Mouse (Mus musculus): ENCODE data around the gene C87499. TPM values are rescaled to one million over a fixed set of nuclear protein-coding genes. Genes with fewer than 3 reads are reported as not detected.

Gene C87499
- polyA plus RNA-seq, 1 experiment from 2014 or later, result not detected

GRCm38 (mm10) chr4:88603276-88603675 is 30.9 kb downstream of the C87499 start, which contains the start of gene Ifna12:
TSS of gene Ifna12 (minus strand) at chr4:88603376.
- Histone ChIP-seq H3K9me3 (no peaks in the 10 kb centered on the region), H3K36me3 (no peaks in the 10 kb centered on the region), H3K9ac (replicated peaks) (no peak within 1 kb of the TSS), H3K27me3 (no peaks in the 10 kb centered on the region), H3K4me2 (no peak within 1 kb of the TSS), H3K27ac (no peak within 1 kb of the TSS), H3K4me1 (replicated peaks) (no peaks in the 10 kb centered on the region), H3K4me3 (replicated peaks) (no peak within 1 kb of the TSS)
- no peak for ATAC-seq (ENCODE audit: insufficient number of reproducible peaks, insufficient read depth, low FRiP score, low TSS enrichment, low read depth)

GRCm38 (mm10) chr4:88592285-88592684 is 41.9 kb downstream of the C87499 start, which contains the start of gene Ifna9:
TSS of gene Ifna9 (minus strand) at chr4:88592385.
- Histone ChIP-seq H3K27ac (no peak within 1 kb of the TSS), H3K4me3 (replicated peaks) (no peak within 1 kb of the TSS), H3K4me1 (replicated peaks) (no peaks in the 10 kb centered on the region), H3K36me3 (no peaks in the 10 kb centered on the region), H3K27me3 (no peaks in the 10 kb centered on the region), H3K4me2 (no peak within 1 kb of the TSS), H3K9me3 (no peaks in the 10 kb centered on the region), H3K9ac (replicated peaks) (no peak within 1 kb of the TSS)
- 90% methylated on average over 1 of the region's 1 CpGs for whole genome bisulfite sequencing
- ATAC-seq (ENCODE audit: insufficient number of reproducible peaks, insufficient read depth, low FRiP score, low TSS enrichment, low read depth), result no peak

Other genes with a start within 250 kb of the C87499 start
- gene Hacd4, start 195.5 kb downstream of the C87499 start, polyA plus RNA-seq (2016; fragmentation: Nextera tagmentation; extraction: Ambion mirVana), result 3.7 and 3.8 TPM in 2 replicates
- not detected in 2 replicates for gene Ifnb1, start 111.6 kb downstream of the C87499 start, polyA plus RNA-seq (2016; fragmentation: Nextera tagmentation; extraction: Ambion mirVana)
- not detected in 2 replicates for gene Ifna15, start 76.2 kb downstream of the C87499 start, polyA plus RNA-seq (2016; fragmentation: Nextera tagmentation; extraction: Ambion mirVana)
- gene Ifna14, start 62.6 kb downstream of the C87499 start, polyA plus RNA-seq (2016; fragmentation: Nextera tagmentation; extraction: Ambion mirVana), result not detected in 2 replicates
- not detected in 2 replicates for gene Ifna9, start 42.0 kb downstream of the C87499 start, polyA plus RNA-seq (2016; fragmentation: Nextera tagmentation; extraction: Ambion mirVana)
- gene Ifna12, start 31.0 kb downstream of the C87499 start, polyA plus RNA-seq (2016; fragmentation: Nextera tagmentation; extraction: Ambion mirVana), result not detected in 2 replicates
- not detected in 2 replicates for gene Ifna13, start 10.0 kb upstream of the C87499 start, polyA plus RNA-seq (2016; fragmentation: Nextera tagmentation; extraction: Ambion mirVana)
- not detected in 2 replicates for gene Ifna16, start 42.5 kb upstream of the C87499 start, polyA plus RNA-seq (2016; fragmentation: Nextera tagmentation; extraction: Ambion mirVana)
- not detected in 2 replicates for gene Ifna2, start 49.5 kb upstream of the C87499 start, polyA plus RNA-seq (2016; fragmentation: Nextera tagmentation; extraction: Ambion mirVana)
- gene Ifnab, start 56.9 kb upstream of the C87499 start, polyA plus RNA-seq (2016; fragmentation: Nextera tagmentation; extraction: Ambion mirVana), result not detected in 2 replicates
- gene Gm26566, start 87.4 kb upstream of the C87499 start, polyA plus RNA-seq (2016; fragmentation: Nextera tagmentation; extraction: Ambion mirVana), result 1.4 and 2.8 TPM in 2 replicates
- gene Klhl9, start 88.1 kb upstream of the C87499 start, polyA plus RNA-seq (2016; fragmentation: Nextera tagmentation; extraction: Ambion mirVana), result 130 and 140 TPM in 2 replicates
- gene Gm13271, start 120.5 kb upstream of the C87499 start, polyA plus RNA-seq (2016; fragmentation: Nextera tagmentation; extraction: Ambion mirVana), result not detected in 2 replicates
- 0.41 and 0.81 TPM in 2 replicates for gene Gm13283, start 125.7 kb upstream of the C87499 start, polyA plus RNA-seq (2016; fragmentation: Nextera tagmentation; extraction: Ambion mirVana)
- gene Gm13290, start 139.4 kb upstream of the C87499 start, polyA plus RNA-seq (2016; fragmentation: Nextera tagmentation; extraction: Ambion mirVana), result 0.66 and 0.87 TPM in 2 replicates
- not detected in 2 replicates for gene Gm13289, start 142.5 kb upstream of the C87499 start, polyA plus RNA-seq (2016; fragmentation: Nextera tagmentation; extraction: Ambion mirVana)
- 0.40 TPM in 1 of 2 replicates, not detected in the other for gene Gm13272, start 145.4 kb upstream of the C87499 start, polyA plus RNA-seq (2016; fragmentation: Nextera tagmentation; extraction: Ambion mirVana)
- 0.30 and 0.32 TPM in 2 replicates for gene Ifnz, start 147.7 kb upstream of the C87499 start, polyA plus RNA-seq (2016; fragmentation: Nextera tagmentation; extraction: Ambion mirVana)
- not detected in 2 replicates for gene Gm13276, start 151.3 kb upstream of the C87499 start, polyA plus RNA-seq (2016; fragmentation: Nextera tagmentation; extraction: Ambion mirVana)
- not detected in 2 replicates for gene Gm13277, start 154.2 kb upstream of the C87499 start, polyA plus RNA-seq (2016; fragmentation: Nextera tagmentation; extraction: Ambion mirVana)
- gene Gm13278, start 157.1 kb upstream of the C87499 start, polyA plus RNA-seq (2016; fragmentation: Nextera tagmentation; extraction: Ambion mirVana), result not detected in 2 replicates
- not detected in 2 replicates for gene Gm13275, start 160.1 kb upstream of the C87499 start, polyA plus RNA-seq (2016; fragmentation: Nextera tagmentation; extraction: Ambion mirVana)
- not detected in 2 replicates for gene Gm13279, start 163.0 kb upstream of the C87499 start, polyA plus RNA-seq (2016; fragmentation: Nextera tagmentation; extraction: Ambion mirVana)
- 0.18 and 0.88 TPM in 2 replicates for gene Gm13285, start 165.3 kb upstream of the C87499 start, polyA plus RNA-seq (2016; fragmentation: Nextera tagmentation; extraction: Ambion mirVana)
- gene Gm13287, start 168.8 kb upstream of the C87499 start, polyA plus RNA-seq (2016; fragmentation: Nextera tagmentation; extraction: Ambion mirVana), result not detected in 2 replicates
- 0.08 and 0.22 TPM in 2 replicates for gene Gm13288, start 171.1 kb upstream of the C87499 start, polyA plus RNA-seq (2016; fragmentation: Nextera tagmentation; extraction: Ambion mirVana)
- gene Ifna7, start 181.8 kb upstream of the C87499 start, polyA plus RNA-seq (2016; fragmentation: Nextera tagmentation; extraction: Ambion mirVana), result not detected in 2 replicates
- gene Ifna11, start 185.5 kb upstream of the C87499 start, polyA plus RNA-seq (2016; fragmentation: Nextera tagmentation; extraction: Ambion mirVana), result not detected in 2 replicates
- not detected in 2 replicates for gene Ifna6, start 193.0 kb upstream of the C87499 start, polyA plus RNA-seq (2016; fragmentation: Nextera tagmentation; extraction: Ambion mirVana)
- not detected in 2 replicates for gene Ifna5, start 201.1 kb upstream of the C87499 start, polyA plus RNA-seq (2016; fragmentation: Nextera tagmentation; extraction: Ambion mirVana)
- gene Ifna4, start 207.4 kb upstream of the C87499 start, polyA plus RNA-seq (2016; fragmentation: Nextera tagmentation; extraction: Ambion mirVana), result not detected in 2 replicates
- not detected in 2 replicates for gene Ifna1, start 215.7 kb upstream of the C87499 start, polyA plus RNA-seq (2016; fragmentation: Nextera tagmentation; extraction: Ambion mirVana)
- not detected in 2 replicates for gene Ifne, start 245.8 kb upstream of the C87499 start, polyA plus RNA-seq (2016; fragmentation: Nextera tagmentation; extraction: Ambion mirVana)